Mouse (Mus musculus) heart, postnatal 14 days (tissue): ENCODE results near the gene Atox1. TPM values are rescaled to one million over a fixed set of nuclear protein-coding genes. Genes with fewer than 3 reads are reported as not detected.

Experiments used
- DNase-seq, 2 experiments: peaks; one replicate each; pipeline ENCODE4 v3.0.0; 2021 to 2022
- intact Hi-C: fragments of 180-260 bp; cut with DNase I; formaldehyde crosslinking; loops from one replicate; pipeline ENCODE4 v1.15.1; 2025
- total RNA-seq, 2 experiments: library from RNA; stranded (reverse); gene quantifications; 2 replicates each; pipeline ENCODE4 v1.2.3; 2021

Atox1 gene
- total RNA-seq, 2 experiments from 2014 or later = 138 to 146 TPM

DNA sequence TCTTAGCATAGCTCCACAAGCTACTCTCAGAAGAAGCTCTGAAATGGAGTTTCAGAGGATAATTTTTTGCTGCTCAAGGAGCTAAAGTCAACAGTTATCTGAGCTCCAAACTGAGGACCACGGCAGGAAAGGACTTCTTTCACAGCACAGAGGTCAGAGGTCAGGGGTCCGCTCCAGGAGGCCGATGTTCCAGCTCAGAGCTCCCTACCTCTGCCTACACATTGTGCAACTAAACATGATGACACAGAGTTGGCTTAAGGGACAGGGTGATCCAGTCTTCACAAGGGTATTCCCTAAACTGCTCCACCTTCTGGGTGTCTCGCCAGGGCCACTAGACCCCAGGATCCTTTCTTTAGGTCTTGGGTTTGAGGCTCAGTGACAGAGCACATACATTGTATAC is 2.5 kb downstream of the Atox1 start:
- DNase-seq = no peak
- intact Hi-C loops = no loop called here

DNA sequence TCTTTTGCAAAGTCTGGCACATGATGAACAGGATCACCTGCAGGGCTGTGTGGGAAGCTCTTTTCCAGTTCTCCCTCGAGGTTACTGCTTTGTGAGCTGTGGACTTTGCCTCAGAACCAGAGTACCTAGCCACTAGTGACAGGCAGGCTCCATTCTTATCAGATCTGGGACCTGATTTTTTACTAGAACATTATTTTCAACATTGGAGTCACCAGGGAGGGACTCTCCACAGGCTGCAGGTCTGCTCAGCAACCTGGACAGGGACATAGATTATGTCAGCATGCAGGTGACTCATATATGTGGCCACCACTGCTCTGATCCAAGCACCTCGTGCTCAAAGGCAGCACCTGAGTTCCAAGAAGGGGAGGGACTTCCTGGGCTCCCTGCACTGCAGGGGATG is 5.9 kb downstream of the Atox1 start:
- DNase-seq = no peak
- intact Hi-C loops = no loop called here

DNA sequence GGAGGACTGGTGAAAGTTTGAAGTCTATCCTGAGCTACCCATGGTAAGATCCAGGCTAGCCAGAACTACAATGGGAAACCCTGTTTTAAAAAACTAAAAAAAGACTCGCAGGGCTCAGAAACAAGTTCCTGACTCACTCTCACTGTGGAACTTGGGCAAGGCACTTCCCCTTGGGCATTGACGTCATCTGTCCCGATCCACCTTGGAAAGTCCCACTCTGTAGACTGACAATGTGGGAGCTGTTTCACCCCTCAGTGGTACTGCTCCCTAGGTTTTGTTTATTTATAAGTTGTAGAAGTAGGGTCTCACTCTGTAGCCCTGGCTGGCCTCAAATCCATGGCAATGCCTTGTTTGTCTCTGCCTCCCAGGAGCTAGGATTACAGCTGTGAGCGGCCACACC is 7.4 kb downstream of the Atox1 start:
- intact Hi-C loops = no loop called here
- peak; percentile 31 to 49 for DNase-seq

DNA sequence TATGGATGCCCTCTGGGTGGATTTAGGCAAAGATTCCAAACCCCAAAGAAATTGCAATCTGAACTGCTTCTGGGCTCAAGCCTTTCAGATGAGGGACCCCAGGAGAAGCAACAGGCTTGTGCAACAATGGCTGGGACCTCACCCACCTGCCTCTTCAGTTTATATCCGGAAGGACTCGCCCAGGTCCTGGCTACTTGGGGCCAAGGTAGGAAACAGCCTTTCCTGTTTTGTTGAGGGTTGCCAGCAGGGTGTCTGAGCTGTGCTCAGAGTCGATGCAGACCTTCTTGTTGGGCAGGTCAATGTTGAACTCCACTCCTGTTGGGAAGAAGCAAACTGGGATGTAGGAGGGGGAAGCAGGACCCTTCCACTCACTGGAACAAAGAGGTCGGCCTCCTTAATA is 10.7 kb downstream of the Atox1 start:
- no peak for DNase-seq
- intact Hi-C loops = no loop called here

DNA sequence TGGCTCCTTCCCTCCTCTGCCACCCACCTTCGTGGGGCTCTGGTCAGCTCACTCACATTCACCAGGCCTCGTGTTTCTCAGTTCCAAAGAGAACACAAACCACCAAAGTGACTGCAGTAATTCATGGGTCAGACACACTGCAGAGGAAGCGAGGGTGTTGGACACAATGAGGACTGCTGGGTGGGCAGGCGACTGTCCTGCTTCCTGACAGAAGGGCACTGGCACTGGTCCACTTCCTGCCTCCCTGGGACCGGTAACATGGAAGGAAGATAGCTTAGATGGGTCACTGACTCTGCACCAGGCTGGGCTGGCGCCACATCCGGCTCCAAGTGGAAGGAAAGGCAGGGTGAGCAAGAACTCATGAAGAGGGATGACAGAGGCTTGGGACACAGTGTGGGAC is 11.5 kb downstream of the Atox1 start:
- no peak for DNase-seq
- intact Hi-C loops = loop anchor here (5.0 kb wide), 1 partner anchor 247 kb away; the partner anchor contains the start of gene Slc36a1

DNA sequence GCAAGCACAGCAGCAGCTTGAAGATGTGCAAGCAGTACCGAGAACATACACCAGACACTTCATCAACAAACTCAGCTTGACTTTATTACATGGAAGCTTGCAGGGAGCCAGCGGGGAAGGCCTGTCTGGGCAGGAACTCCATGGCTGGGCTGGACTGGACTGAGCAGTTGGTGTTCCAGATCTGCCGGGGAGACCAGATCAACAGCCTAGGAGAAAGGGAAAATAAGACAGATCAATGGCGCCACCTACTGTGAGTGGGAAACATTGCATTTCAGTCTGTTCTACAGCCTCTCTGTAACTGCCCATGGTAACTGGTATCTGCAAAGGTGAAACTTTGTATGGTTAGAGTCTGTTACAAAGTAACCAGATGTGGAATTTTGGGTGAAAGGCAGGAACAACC is 14.5 kb downstream of the Atox1 start:
- DNase-seq = peak; percentile 88 to 89
- intact Hi-C loops = loop anchor here (1.0 to 5.0 kb wide), 2 partner anchors 56 to 244 kb away; partner anchors contain the start of gene Slc36a1

DNA sequence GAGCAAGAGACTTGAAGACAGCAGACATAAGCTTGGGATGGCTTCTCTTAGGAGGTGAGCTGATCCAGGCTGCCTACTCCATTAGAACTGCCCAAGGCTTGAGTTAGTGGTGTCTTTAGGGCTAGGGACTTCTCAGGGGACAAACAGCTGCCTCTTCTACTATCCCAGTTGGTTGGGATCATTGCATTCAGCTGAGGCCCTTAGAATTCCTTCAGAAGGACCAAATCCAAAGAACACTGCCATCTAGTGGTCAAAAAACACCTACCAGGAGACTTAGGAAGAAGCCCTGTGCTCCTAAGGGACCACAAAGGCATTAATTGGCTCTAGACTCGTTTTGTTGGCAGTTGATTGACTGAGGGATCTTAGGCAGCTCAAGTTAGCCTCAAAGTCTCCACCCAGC is 16.3 kb downstream of the Atox1 start:
- DNase-seq = peak in 1 of 2 experiments; percentile 74

DNA sequence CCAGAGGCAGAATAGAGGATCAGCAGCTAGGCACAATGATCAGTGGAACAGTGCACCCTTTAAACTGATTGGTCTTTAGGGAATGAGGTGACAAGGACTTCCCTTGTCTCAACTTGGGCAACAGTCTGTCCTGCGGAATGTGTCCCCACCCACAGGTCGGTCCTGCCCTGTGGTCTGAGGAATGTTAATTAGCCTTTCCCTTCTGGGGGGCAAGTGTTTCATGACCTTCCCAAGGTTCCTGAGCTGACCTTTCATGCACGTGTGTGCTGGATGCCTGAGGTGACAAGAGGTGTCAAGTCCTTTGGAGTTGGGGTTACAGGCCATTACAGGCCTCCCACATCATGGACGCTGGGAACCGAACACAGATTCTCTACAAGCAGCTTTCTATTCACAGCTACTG is 21.3 kb downstream of the Atox1 start:
- intact Hi-C loops = no loop called here
- DNase-seq = no peak

More for the DNA sequence above, 16.3 kb downstream of the Atox1 start:
- intact Hi-C loops = loop anchor here (2.0 to 5.0 kb wide), 2 partner anchors 16 to 242 kb away; partner anchors contain the start of gene Slc36a1

DNA sequence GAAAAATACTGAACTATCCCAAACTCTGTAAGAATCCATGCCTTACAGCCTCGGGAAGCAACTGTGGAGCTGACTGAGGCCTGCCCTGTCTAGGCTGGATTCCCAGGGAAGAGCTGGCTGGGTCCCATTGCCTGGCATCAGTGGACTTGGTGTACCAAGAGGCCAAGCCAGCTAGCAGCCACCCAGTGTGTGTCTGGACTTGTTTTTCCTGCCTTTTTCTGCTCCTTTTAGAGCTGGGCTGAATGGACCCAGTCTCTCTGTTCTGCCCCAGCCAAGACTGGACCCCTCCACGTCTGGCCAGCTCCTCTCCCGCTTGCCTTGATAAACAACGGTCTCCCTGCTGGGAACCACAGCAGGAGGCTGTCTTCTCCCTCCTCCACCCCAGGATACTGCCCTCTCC is 23.0 kb downstream of the Atox1 start:
- DNase-seq = no peak
- intact Hi-C loops = no loop called here

DNA sequence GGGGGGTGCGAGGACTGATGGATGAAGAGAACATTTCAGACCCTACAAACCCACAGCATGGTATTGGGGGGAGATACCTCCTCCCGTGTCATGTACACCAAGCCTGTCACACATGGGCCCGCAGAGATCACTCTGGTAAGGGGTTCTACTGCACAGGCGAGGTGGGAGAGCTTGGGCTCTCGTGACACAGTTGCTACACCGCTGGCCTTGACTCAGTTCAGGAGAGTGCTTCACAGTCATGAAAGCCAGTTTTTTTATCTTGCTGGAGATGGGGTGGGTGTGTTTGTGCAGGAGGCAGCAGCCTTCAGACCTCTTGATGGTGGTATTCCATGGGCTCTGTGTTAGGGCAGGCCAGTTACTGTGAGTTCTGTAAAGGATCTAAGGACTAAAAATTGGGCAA is 24.9 kb downstream of the Atox1 start:
- no peak for DNase-seq

DNA sequence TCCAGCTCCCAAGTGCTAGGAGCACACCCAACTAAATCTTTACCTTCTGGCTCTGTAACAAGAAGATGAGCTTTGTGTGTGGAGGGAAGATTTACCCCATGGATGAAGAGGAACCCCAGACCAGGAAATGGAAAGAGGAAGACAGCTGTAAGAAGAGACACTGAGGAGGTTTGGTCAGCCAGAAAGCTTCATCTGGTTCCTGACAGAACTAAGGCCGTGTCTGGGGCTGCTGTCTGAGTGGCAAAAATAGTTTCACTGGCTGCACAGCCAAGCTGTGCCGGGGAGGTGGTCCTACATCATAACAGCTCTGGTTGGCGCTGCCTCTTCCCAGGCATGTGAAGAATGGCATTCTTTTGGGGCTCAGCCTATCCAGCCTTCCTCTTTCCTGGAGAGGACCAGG is 28.1 kb downstream of the Atox1 start:
- intact Hi-C loops = no loop called here
- DNase-seq = peak in 1 of 2 experiments; percentile 49

More for the DNA sequence above, 24.9 kb downstream of the Atox1 start:
- intact Hi-C loops = no loop called here

DNA sequence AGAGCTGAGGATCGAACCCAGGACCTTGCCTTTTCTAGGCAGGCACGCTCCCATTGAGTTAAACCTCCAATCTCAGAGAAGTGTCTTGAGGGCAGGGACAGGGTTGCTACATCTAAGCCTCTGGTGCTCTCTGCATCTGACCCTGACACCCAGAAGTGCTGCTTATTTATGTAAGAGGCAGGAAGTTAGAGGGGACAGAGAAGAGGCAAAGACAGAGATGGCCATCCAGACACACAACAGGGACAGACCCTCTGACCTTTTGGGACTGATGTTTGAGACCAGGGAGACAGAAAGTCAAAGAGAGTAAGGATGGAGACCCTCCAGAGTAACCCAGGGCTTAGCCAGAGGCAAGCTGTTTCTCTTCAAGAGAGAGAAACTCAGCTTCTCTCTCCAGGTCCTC is 31.1 kb downstream of the Atox1 start:
- intact Hi-C loops = loop anchor here (2.0 kb wide), 1 partner anchor 15 kb away; no protein-coding TSS in a partner anchor
- DNase-seq = no peak

DNA sequence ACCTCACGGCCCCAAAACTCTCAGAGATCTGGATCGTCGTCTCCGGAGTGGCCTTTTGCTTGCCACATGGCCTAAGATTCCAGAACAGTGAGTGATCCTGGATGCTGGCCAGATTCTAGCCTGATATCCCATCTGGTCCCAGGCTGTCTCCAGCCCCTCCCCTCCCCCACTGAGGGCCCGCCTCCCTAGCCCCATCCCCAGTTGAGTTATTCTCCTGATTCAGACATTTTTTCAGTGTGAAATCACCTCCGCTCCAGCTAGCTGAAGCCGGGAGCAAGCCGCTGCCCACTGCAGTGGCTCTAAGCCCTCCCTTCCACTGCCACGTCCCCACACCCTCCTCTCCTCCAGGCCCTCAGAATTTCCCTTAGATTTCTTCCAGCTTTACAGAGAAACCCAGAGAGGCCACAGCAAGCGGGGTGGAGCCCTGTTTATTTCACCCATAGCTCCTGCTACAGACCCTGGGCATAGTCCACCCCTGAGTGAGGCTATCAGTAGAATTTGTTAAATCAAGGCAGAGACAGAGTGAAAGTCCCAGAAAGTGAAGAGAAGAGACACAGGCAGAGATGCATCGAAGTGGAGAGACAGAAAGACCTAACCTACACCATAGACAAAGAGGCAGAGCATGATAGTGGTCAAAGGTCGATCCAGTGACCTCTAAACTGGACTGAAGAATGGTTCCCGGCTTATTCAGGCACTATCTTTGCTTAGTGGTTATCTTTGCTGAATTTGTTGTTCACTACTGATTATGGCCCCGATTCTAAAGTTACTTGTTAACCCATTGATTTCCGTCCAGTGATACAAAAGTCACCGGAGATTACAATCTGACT is 32.6 kb downstream of the Atox1 start:
- intact Hi-C loops = loop anchor here (2.0 kb wide), 1 partner anchor 16 kb away; no protein-coding TSS in a partner anchor
- peak; percentile 88 to 91 for DNase-seq

DNA sequence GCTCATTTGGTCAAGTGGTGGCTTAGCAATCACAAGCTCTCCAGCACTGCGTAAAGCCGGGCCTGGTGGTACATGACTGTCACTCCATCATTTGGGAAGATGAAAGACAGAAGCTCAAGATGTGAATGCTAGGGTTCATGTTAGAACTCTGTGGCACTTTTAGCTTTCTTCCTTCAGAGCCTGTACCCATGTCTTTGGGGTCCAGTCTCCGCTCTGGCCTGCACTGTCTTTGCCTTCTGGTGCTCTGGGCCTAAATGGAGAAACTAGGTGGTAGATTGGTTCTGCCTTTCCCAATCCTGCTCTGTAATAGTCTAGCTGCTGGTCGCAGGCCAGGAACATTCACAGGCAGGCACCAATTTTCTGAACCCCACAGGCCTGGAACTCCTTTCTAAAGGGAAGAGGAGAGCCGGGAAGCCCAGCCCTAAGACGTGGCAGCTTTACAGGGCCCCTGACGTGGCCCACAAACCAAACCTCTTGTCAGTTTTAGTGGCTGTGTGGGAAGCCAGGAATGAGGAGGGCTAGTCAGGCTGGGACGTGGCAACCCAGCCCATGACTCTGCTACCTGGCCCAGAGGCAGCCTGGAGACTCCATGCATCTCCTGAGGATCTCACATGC is 36.2 kb downstream of the Atox1 start:
- no peak for DNase-seq
- intact Hi-C loops = no loop called here

DNA sequence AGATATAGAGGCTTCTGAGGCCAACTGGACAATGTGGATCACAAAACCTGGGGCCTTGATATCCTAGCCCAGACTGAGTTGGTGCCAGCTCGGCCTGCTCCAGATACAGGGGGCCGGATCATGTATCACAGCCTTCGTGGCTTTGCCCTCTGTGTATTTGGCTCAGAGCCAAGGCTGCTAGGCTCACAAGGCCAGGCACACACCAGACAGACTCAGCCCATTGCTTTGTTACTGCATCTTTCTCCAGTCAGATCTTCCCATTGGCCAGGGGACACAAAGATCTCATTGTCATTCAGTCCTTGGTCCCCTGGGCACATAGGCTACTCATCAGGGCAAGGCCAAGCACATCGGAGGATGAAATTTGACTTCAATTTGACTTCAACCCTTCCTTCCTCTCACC is 37.3 kb downstream of the Atox1 start:
- peak in 1 of 2 experiments; percentile 51 for DNase-seq
- intact Hi-C loops = no loop called here

DNA sequence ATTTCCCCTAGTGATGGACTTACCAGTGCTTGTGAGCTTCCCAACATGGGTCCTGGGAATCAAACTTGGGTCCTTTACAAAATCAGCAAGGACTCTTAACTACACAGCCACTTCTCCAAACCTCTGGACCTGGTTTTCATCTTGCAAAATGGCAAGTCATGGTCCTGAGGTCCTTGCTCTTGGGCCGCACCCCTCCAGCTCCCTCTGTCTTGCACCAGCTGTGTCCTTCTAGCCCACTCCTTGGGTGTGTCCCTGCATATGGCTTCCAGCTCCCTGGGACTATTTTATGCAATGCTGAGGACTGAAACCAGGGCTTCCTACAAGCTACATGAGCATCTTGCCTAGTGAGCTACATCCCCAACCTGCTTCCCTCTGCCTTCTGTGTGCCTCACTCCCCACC is 38.1 kb downstream of the Atox1 start, which contains the start of gene Sparc:
Gene Sparc (minus strand): TSS at position 206 of the 400 bp plus-strand sequence.
- DNase-seq = no peak
- intact Hi-C loops = no loop called here

DNA sequence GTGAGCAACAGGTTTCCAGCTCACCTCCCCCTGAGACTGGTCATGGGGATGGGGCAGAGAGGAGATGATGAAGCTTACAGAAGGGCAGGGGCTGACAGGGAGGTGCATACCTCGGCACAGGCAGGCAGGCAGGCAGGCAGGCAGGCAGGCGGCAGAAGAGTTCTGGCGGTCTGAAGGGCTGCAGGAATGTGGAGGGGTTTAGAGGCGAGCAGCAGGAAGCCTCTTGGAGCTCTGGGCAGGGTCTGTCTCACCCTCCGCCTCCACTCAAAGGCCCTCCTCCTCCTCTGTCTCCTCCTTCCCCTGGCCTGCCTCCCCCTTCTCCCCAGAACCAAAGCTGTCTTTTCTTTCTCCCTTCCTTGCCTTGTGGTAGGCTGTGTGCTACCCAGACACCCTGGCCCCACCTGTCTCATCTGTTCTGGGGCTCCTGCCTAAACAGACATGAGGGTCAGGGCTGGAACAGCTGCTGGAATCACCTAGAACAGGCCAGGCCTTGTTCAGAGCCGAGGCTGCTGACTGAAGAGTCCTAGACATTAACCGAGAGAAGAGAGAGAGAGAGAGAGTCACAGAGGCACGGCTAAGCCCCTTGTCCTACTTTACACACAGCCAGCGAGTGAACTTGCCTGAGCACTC is 41.2 kb downstream of the Atox1 start:
- peak; percentile 80 to 82 for DNase-seq
- intact Hi-C loops = no loop called here

DNA sequence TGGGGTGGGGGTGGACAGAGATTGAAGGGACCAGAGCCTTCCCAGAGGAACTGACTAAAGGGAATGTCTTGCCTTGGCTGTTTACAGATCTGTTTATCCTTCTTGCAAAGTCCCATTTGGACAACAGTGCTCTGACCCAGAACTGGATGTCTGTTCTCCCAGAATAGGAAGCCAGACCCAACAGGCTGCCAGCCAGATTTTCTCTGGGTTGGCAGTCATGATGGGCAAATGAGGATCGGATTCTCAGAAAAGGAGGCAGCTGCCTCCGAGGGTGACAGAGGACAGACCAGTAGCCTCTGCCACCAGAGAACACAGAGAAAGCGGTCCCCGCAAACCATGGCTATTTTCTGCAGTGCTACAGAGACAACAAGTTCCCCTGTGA is 41.8 kb downstream of the Atox1 start:
- peak; percentile 52 to 76 for DNase-seq

DNA sequence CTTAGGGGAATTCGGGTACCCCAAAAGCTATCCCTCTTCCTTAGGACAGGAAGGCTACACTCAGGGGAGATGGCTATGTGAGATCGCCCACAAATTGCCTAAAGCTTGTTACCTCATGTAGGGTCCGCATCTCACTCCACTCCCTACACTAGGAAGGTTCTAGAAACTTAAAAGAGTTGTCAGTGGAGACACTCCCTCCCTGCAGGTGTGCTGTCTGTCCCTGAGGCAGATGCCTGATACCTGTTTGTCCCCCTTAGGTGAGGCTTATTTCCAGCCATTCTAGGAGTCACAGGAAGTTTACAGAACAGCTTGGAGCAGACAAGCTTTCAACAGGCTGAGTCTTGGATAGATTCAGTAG is 42.4 kb downstream of the Atox1 start:
- DNase-seq = no peak
- intact Hi-C loops = no loop called here

More for the DNA sequence above, 41.8 kb downstream of the Atox1 start:
- intact Hi-C loops = no loop called here

DNA sequence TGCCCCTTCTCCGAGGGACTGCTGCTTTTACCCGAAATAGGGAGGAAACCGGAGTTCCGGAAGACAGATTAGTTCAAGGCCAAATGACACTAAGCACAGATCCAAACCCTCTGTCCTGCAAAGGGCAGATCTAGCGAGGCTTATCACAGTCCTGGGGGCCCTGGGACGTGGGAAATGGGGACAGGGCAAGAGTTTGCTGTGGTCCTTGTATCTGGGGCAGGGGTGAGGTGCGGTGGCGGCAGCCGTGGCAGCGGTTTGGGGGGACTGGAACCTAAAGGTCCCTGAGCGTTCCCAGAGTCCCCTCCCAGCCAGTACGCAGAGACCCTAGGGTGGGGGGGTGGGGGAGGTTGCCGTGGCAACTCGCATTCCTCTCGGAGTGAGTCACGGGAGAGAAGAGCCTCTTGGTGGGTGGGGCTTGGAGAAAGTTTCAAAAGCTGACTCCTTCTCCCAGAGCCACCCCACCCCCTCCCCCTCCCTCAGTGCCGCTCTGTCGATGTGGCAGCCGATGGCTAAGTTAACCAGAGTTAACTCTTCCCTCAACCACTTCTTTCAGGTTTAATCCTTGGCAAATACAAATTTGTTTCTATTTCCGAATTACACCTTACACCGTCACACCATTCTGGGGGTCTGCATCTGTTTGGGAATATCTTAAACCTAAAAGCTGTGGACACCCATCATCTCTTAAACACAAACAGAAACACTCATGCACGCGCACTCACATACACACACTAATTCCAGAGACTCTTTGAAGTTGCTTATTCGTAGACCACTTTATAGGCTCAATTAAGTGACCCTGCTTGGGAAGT is 42.9 kb downstream of the Atox1 start:
- DNase-seq = peak; percentile 67 to 73
- intact Hi-C loops = no loop called here
